ENCODE assay signal across 18 mouse cellular contexts in genomic region chr12:30286888-30287573, GRCm38 (mm10).
A peak's percentile ranks its signal among the peaks of the same experiment; 100 is the strongest.
DNase-seq lines count a peak whose midpoint lies in the region; ATAC-seq lines count a peak whose summit lies in the region.
"Had no signal": no experiment of that assay in that cellular context is flagged by ENCODE, and none has a peak within 500 bp of the region (broad histone marks: within the 10 kb centered on the region; RNA-seq: fewer than 3 reads in every experiment).

No protein-coding gene starts in this region.

- H3K27me3 ChIP-seq in hindbrain, embryonic 14.5 days (ENCODE audit: control insufficient read depth, insufficient read depth, low read length) = no peaks in the 10 kb centered on the region
- no peaks in the 10 kb centered on the region for H3K27me3 ChIP-seq in hindbrain, embryonic 10.5 days (ENCODE audit: insufficient read depth, poor library complexity, severe bottlenecking)
- H3K27me3 ChIP-seq in neural tube, embryonic 12.5 days (replicated peaks) = no peaks in the 10 kb centered on the region
- H3K27me3 ChIP-seq: intestine, embryonic 15.5 days; limb, embryonic 15.5 days had no signal

- no peaks in the 10 kb centered on the region for H3K4me1 ChIP-seq in hindbrain, embryonic 14.5 days (replicated peaks; ENCODE audit: control insufficient read depth, insufficient read depth, low read length)
- no peaks in the 10 kb centered on the region for H3K4me1 ChIP-seq in hindbrain, embryonic 10.5 days (replicated peaks)
- H3K4me1 ChIP-seq in neural tube, embryonic 12.5 days = no peaks in the 10 kb centered on the region
- H3K4me1 ChIP-seq: intestine, embryonic 15.5 days; limb, embryonic 15.5 days had no signal

- no peak overlapping the region for H3K4me3 ChIP-seq in hindbrain, embryonic 14.5 days (replicated peaks; ENCODE audit: low read length)
- H3K4me3 ChIP-seq in hindbrain, embryonic 10.5 days = no peak overlapping the region
- no peak overlapping the region for H3K4me3 ChIP-seq in neural tube, embryonic 12.5 days
- H3K4me3 ChIP-seq: gastrocnemius, adult 2 months; heart, adult 2 months; intestine, embryonic 15.5 days; limb, embryonic 15.5 days had no signal

- no peak overlapping the region for H3K4me2 ChIP-seq in hindbrain, embryonic 14.5 days (replicated peaks)
- H3K4me2 ChIP-seq in neural tube, embryonic 12.5 days (replicated peaks) = no peak overlapping the region
- H3K4me2 ChIP-seq: intestine, embryonic 15.5 days; limb, embryonic 15.5 days had no signal

- H3K9ac ChIP-seq in hindbrain, embryonic 14.5 days = no peak overlapping the region
- H3K9ac ChIP-seq in neural tube, embryonic 12.5 days = no peak overlapping the region
- H3K9ac ChIP-seq: intestine, embryonic 15.5 days; limb, embryonic 15.5 days; liver, postnatal 0 days had no signal

- ATAC-seq in hindbrain, embryonic 14.5 days (ENCODE audit: low FRiP score) = peak; percentile 43; the same call in 1 of the 2 replicates
- ATAC-seq in neural tube, embryonic 12.5 days (ENCODE audit: low FRiP score, low read depth) = peak; percentile 65
- ATAC-seq: CD4-positive, CD25-positive, alpha-beta regulatory T cell, adult 4 months; intestine, embryonic 15.5 days; liver, postnatal 0 days had no signal

- no peaks in the 10 kb centered on the region for H3K36me3 ChIP-seq in hindbrain, embryonic 14.5 days (replicated peaks; ENCODE audit: control insufficient read depth, insufficient read depth)
- no peaks in the 10 kb centered on the region for H3K36me3 ChIP-seq in hindbrain, embryonic 10.5 days
- no peaks in the 10 kb centered on the region for H3K36me3 ChIP-seq in neural tube, embryonic 12.5 days
- H3K36me3 ChIP-seq: intestine, embryonic 15.5 days; limb, embryonic 15.5 days had no signal

- no peaks in the 10 kb centered on the region for H3K9me3 ChIP-seq in hindbrain, embryonic 14.5 days (ENCODE audit: control insufficient read depth, low read length)
- H3K9me3 ChIP-seq in hindbrain, embryonic 10.5 days = no peaks in the 10 kb centered on the region
- no peaks in the 10 kb centered on the region for H3K9me3 ChIP-seq in neural tube, embryonic 12.5 days
- H3K9me3 ChIP-seq: intestine, embryonic 15.5 days; limb, embryonic 15.5 days had no signal

- WGBS in hindbrain, embryonic 14.5 days = 59% methylated on average over 5 of the region's 5 CpGs
- 77% methylated on average over 5 of the region's 5 CpGs for WGBS in hindbrain, embryonic 10.5 days
- 48% methylated on average over 5 of the region's 5 CpGs for WGBS in neural tube, embryonic 12.5 days

- DNase-seq in hindbrain, embryonic 14.5 days (ENCODE audit: low spot score) = no peak
- no peak for DNase-seq in hindbrain, embryonic 10.5 days (ENCODE audit: low spot score)
- DNase-seq in neural tube, embryonic 10.5 days (ENCODE audit: extremely low spot score, low spot score) = no peak
- peak; percentile 12 to 22 for DNase-seq in layer of hippocampus, postnatal 36 days
- DNase-seq in heart, adult 11 months = no peak
- DNase-seq in adrenal gland, postnatal 25 days = no peak
- DNase-seq: adrenal gland, adult 8-10 months; cerebellum, adult 9-10 months; gastrocnemius, adult 2 months; heart, adult 2 months; liver, postnatal 0 days; lung, postnatal 4 days; midbrain, embryonic 14.5 days; retina, postnatal 1 day had no signal

- no peak overlapping the region for H3K27ac ChIP-seq in hindbrain, embryonic 14.5 days
- H3K27ac ChIP-seq in hindbrain, embryonic 10.5 days = no peak overlapping the region
- H3K27ac ChIP-seq in neural tube, embryonic 12.5 days = no peak overlapping the region
- H3K27ac ChIP-seq: gastrocnemius, adult 2 months; heart, adult 2 months; intestine, embryonic 15.5 days; limb, embryonic 15.5 days had no signal

Comparison
In these comparisons a context has a peak if more than half of its experiments do, and no peak if none do; other contexts are left out.
1. DNase-seq: peak in layer of hippocampus, postnatal 36 days (2 of 2); none in hindbrain, embryonic 14.5 days (single experiment), hindbrain, embryonic 10.5 days (single experiment), neural tube, embryonic 10.5 days (single experiment), heart, adult 11 months (single experiment) and adrenal gland, postnatal 25 days (single experiment).